Mouse (Mus musculus) cerebellum, adult 18-20 months (tissue): Measurements from ENCODE around the gene Gapdh.

Source experiments
- DNase-seq, 2 experiments: peaks; one replicate each; pipeline ENCODE4 v3.0.0; 2021

The Gapdh gene

DNA sequence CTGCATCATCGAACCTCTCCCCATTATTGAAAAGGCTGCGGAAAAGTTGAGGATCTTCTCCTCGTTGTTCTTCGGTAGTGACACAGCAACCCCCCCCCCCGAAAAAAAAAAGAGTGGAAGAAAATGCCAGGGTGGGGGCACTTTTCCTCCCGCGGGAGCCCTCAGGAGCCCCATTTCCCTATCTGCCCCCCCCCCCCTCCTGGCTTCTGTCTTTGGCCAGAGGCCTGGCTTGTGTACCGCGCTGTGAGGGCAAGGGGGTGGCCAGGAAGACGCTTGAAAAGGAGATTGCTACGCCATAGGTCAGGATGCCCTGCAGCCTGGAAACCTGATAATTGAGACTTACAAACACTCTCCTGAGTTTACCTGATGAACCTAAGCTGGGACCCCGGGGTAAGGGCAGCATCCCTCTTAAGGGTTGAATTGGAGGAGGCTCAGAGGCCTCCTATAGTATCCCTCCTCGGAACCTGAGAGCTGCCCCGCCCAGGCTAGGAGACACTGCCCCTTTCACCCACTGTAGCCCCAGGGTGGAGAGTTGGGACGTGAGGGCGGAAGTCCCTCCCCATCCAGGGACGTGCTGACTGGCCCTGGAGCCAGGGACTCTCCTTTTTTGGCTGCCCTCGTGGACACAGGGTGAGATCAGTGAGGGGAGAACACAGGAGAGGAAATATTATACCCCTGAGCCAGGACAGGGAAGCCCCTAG is at the start of gene Gapdh:
TSS of gene Gapdh (minus strand) at position 417 of the 701 bp plus-strand sequence.
- DNase-seq, result peak; percentile 81 to 90

DNA sequence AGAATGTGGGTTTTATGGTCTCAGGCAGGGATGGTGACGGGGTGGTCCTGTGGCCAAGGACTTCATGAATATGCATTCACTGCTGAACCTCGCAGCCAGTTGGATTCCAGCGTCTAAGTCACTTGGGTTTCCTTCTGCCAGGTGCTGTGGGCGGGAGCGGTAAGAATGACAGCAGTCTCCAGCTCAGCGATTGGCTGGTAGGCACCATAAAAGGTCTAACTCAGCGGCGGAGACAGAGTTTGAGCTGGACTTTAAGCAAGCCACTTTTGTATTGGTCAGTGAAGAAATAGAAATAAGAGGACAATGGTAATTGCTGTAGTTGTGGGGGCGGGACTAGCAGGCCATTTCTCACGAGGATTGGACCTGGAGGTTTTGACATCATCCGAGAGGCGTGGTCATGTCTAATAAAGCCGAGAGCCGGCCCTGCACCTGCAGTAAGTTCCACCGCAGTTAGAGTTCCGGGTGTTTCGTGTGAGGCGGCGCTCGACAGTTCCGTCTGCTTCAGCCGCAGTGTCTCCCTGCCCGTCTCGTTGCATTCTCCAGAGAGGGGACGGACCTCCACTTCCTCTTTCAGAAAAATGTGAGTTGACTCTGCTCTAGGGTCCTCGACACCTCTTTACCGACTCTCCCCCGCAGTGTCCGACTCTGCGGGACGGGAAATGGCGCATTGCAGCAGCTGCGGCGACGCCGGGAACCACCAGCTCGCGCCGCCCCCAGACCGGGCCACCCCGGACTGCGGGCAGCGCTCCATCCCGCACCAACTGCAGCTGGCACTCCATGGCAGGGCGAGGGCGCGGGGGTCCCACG is 49.1 kb upstream of the Gapdh start, which contains the start of gene Vamp1:
TSS of gene Vamp1 (plus strand) at position 404 of the 807 bp plus-strand sequence.
- peak; percentile 95 for DNase-seq

DNA sequence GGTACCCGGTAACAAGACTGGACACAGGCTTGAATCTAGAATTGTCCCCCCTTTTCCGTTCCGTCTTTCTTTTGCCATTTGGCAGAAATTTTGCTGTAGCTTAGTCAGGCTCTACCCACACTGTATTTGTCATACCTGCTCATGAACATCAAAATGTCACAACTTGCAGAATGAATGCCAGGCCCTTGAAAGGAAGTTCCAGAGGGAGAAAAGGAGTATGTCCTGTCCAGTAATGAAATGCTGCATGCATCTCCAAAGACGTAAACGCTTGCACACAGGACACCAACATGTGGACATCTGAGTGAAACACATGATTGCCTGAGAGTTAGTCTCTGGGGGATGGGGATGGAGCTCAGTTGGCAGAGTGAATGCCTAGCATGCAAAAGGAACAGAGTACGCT is 47.4 kb upstream of the Gapdh start:
- DNase-seq, result no peak

DNA sequence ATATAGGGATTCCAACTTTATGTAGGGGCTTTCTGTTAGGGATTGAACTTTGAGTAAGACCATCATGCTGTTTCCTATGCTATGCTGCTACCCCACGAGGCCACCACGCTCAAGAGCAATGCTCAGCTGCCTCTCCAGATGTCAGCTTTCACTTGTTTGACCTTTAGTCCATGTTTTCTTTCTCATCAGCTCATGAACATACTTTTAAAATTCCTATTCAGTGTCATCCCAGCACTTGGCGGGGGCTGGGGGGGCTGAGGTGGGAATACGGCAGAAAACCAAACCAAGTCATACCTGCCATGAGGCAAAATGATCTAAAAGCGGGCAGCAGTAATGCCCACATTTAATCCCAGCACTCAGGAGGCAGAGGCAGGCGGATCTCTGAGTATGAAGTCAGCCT is 46.9 kb upstream of the Gapdh start:
- no peak for DNase-seq

DNA sequence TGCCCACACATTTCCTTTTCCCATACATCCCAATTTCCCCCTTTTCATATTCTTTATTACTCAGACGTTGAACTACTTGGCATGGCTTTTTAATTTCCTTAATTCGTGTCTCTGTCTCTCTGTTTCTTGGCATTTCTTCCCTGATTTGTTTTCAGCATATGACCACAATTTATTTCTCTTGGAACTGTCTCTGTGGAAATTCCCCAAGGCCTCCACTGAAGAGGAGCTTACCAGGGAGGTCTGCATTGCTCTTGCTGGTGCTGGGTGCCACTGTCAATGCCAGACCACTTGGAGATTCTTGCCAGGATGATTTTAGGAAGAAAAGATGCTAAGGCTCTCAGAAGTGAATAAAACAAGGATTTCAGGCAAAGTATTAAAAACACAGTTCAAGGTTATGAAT is 46.4 kb upstream of the Gapdh start:
- no peak for DNase-seq

DNA sequence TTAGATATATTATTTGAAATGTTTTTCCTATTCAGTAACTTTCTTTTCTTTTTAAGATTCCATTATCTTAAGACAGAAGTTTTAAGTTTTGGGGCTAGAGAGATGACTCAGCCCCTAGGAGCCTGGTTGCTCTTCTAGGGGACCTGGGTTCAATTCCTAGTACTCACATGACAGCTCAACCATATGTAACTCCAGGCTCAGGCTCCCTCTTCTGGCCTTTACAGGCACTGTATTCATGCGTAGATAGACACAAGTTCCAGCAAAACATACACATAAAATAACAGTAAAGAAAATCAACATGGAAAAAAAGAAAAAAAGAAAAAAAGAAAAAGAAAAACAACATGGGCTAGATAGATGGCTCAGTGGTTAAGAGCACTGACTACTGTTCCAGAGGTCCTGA is 44.2 kb upstream of the Gapdh start:
- no peak for DNase-seq

DNA sequence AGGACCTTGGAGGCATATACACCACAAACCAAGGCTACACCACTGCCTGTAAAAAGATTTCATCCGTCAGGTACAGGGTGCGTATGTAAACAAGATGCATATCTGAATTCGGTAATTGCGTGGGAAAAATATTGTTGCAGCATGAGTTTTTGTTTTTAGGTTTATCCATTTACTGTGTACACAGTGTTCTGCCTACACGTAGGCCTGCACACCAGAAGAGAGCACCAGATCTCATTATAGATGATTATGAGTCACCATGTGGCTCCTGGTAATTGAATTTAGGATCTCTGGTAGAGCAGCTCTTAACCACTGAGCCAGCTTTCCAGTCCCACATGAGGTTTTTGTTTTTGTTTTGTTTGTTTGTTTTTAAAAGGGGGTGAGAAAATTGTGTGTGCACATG is 30.9 kb upstream of the Gapdh start:
- DNase-seq, result no peak

DNA sequence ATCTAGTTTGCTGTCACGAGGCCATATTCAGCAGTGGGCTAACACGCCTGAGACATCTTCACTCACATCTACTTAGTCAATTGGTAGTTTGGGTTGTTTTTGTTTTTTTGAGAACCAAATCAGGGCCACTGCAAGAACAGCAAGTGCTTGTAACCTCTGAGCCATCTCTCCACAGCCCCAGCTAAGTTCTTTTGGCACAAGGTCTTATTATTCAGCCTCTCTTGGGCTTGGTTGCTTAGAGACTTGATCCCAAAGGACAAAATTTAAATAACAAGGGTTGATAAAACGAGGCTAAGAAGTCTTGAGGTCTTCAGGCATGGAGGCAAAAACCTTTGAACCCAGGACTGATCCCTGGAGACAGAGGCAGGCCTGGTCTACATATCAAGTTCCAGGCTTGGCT is 30.0 kb upstream of the Gapdh start:
- no peak for DNase-seq

DNA sequence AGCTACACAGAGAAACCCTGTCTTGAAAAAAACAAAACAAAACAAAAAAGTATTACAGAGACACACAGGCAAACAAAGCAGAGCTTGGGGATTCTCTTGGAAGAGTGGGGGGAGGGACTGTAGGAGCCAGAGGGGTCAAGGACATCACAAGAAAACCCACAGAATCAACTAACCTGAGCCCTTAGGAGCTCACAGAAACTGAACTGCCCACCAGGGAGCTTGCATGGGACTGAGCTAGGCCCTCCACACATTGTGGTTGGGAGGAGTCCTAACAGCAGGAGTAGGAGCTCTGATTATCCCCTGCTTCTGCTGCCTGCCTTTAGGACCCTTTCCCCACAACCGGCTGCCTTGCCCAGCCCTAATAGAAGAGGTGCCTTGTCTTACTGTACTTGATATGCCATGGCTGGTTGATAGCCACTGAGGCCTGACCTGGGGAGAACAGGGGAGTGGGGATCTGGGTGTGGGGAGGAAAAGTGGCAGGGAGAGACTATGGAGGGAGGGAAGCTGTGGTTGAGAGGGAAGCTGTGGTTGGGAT is 29.3 kb upstream of the Gapdh start:
- no peak for DNase-seq

DNA sequence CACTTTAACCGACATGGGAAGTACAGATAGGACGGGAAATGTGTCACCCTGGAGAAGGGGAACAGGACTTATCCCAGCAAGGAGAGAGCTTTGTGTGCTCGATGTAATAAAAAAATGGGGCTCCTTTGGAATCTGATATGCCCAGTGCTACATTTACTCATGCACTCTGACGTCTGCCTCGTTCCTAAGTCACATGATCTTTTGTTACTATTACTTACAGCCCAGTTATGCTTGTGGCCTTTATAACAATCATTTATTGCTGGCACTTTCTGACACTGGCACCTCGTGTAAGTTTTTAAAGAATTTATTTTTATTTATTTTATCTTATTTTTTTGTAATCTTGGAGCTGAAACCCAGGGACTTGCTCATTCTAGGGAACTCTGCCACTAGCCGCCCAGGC is 27.1 kb upstream of the Gapdh start:
- DNase-seq, result no peak

DNA sequence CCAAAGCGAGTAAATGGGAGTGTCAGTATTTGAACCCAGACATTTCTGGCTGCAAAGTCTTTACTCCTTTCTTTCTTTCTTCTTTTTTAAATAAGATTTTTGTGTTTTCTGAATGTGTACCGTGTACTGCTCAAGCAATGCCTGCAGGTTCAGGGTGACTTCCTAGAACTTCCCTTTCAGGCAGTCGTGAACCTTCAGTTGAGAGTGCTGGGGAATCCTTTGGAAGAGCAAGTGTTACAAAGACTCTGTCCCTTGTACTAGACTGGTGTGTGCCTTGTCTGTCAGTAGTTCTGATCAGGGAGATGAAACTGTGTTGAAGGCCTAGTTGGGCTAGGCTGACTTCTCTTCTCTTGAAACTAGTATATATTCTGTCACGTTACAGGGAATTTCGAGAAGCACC is 26.6 kb upstream of the Gapdh start:
- no peak for DNase-seq

DNA sequence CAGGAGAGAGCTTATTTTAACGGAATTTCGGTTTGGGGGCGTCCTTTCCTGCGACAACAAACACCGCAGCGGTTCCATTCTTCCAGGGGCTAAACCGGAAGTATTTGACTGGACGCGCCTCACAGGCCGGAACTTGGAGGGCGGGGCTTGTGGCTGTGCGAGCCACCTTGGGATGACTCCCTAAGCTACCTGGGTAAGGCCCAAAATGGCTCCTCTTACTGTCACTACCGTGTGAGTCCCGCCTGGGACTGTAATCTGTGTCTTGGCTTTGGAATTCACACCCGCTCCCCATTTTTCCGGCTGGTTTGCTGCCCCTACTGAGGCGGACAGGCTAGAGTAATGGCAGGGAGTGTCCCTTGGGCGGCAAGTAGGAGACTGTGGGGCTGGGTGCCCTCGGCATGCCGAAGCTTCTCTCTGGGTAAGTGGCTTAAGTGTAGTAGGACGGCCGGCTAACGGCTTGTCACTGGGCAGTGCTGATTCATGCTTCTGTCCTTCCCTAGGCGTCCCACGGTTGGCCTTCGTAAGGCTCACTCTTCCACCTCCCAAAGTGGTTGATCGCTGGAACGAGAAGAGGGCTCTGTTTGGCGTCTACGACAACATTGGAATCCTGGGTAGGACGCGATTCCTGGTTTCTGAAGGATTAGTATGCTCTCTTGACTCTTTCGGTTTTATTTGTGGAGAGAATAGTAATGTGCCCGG is 25.9 kb upstream of the Gapdh start:
- DNase-seq, result peak; percentile 94 to 96

DNA sequence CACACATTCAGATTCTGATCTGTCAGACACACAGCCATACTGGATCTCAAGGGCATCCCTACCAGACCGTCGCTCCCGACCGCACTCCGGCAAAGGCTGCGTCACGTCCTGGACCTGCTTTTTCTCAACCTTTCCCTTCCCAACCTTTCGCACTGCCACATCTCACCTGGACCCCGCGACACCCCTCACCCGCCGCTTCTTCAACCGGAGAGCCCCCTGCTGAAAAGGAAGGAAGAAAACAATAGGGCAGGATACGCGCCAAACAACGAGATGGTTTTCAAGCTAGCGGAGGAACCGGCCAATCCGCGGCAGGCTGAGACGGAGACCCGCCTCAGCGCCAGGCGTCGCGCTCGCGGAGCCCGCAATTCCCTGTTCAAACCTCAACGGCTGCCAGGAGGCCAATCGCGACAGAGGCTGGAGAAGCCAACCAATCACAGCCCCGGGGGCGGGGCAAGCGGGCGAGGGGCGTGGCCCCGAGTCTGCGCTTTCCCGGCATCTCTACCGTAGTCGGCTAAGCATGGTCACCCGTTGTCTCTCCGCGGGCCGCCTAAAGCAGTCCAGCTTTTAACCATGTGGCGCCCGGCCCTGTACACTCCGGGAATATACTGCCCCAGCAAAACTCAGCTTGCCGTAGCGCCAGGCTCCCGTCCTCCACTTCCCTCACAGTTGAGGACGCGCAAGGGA is 25.2 kb upstream of the Gapdh start, which contains the start of the genes Ncapd2 and Mrpl51:
TSS of gene Ncapd2 (minus strand) at position 370 of the 684 bp plus-strand sequence.
TSS of gene Mrpl51 (plus strand) at position 470 of the 684 bp plus-strand sequence.
- DNase-seq, result peak; percentile 97 to 98

DNA sequence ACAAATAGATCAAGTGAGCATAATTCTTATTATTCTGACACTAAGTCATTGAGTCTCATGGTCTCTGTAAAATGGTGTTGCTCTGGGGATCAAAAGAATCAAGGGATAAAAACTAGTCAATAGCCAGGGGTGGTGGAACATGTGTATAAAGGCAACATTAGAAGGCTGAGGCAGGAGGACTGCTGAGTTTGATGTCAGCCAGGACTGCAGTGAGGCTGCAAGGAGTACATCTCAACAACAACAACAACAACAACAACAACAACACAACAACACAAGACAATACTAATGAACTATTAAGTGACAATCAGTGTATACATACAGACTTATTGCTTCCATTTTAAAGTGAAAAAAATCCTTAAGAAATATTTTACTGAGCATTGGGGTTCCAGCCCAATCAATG is 24.5 kb upstream of the Gapdh start:
- DNase-seq, result no peak

DNA sequence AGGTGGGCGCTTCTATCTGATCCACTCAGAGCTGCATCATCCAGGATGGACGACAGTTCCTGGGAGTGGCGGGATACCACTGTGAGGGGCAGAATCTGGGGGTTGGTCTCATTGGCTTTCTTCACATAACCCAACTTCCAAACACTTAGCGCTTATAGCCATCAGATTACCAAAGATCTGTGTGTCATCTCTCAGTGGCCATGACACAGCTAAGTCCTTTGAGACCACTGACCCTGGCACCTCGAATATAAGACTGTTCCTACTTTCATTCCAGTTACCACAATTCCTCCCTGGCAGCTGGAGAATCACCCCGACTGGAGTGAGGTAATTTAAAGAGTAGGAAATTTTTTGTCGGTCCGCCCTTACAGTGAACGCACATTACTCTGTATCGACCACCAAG is 19.9 kb upstream of the Gapdh start:
- no peak for DNase-seq

DNA sequence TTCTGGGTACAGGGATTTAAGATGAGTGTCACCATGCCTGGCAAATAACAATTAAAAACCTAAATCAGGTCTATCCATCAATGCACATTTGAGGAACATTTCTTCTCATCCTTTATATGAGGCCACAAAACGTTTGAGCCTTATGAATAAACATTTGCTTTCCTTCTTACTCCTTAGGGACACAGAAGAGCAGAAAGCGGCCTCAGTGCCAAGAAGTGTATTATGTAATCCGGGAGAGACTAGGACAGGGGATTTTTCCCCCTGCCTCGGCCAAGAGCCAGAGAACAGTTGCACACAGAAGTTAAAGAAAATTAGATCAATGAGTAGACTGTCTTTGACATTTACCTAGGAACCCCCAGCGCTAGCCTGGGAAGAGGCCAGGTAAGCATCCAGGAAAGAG is 15.9 kb upstream of the Gapdh start:
- DNase-seq, result no peak

DNA sequence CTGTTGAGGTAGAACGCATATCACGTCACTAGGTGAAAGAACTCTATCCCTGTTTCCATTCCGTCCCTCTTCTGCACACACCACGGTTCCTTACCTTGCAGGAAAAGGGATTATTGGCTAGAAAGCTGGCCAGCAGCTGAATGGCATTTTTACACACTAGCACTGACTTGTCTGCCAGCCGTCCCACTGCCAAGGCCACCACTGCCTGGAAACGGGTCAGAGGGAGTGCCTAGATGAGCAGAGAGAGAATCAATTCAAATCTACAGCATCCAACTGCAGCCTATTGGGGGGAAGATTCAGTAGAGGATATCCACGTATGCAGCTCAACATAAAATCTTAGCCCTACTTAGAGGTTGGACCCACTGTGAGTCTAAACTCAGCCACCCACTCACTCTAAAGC is 13.3 kb upstream of the Gapdh start:
- DNase-seq, result no peak

DNA sequence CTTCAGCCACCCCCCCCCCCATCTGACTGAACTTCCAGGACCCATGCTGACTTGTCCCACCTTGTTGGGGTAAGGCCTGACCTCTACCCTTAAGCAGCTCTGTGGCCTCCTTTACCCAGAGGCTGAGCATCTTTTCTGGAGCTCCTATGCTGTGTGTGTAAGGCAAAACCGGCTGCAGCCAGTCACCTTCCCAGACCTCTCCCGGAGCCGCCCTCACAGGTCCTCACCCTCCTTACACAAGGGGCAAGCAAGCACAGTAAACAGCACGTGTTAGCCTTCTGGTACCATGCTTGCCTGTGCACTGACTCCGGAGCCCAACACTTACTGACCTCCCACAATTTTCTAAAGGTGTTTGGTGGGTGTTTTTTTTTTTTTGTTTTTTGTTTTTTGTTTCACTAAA is 9.2 kb upstream of the Gapdh start:
- DNase-seq, result no peak

DNA sequence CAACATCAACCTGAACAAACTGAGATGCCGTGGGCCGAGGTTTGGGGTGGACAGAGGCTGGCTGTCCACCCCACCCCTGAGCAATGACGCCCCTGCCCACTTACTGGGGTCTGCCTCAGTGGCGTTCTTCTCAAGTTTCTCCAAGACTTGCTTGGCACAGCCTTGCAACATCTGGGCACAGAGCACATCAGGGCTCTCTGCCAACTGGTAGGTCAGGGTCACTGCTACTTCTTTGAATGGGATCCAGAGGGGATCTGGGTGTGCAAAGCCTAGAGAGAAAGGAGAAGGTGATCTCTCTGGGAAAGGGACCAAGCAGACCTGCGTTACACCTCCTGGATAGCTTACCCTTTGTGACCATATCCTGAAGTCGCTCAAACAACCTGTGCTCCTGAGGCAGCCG is 7.0 kb upstream of the Gapdh start:
- DNase-seq, result no peak

DNA sequence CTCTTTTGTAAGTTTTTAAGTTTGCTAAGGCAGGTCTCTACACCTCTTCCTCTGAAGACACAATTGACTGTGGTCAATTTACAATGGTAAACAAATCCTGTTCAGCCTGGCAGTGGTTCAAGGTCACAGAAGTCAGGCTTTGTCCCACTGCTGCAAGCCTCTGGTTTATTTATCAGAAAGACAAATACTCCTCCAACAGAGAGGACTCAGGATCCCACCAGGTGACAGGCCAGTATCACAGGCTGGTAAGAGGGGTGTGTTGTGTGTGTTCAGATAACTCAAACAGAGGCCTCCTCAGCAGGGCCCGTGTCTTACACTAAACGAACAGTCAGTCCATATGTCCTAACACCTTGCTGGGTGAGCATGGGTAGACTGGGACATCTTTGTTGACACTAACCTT is 6.2 kb upstream of the Gapdh start:
- DNase-seq, result no peak

DNA sequence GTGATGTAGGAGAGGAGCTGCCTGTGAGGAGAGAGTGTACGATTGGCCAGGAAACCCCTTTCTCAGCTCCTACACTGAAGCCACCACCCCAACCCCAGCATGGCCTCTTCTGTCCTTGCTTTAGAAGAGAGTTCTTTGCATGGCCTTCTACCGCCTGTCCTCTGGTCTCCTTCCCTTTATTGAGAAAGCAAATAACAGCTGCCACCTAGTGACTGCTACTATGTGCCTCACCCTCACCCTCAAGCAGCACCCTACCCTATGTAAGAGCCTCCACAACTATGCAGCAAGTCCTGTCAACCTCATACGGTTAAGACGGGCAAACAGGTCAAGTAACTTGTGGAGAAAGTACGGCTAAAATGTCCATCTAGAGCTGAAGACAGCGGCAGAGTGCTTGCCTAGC is 3.9 kb upstream of the Gapdh start:
- DNase-seq, result no peak

DNA sequence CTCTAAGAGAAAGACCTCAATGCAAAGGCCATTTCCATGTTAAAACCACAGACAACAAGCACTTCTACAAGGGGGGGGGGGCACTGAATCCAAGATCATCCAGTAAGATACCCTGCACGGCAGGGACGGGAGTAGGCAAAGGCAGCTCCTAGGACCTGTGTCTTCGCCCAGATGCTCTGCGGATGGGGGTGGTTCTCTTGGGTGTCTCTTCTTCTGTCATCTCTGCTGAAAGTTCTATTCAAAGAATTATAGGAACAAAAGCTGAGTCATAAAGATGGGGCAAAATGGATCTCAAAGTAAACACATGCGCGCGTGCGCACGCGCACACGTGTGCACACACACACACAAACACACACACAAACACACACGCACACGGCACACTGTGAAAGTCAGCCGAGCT is 1.8 kb upstream of the Gapdh start:
- DNase-seq, result no peak
